Mouse (Mus musculus) midbrain, embryonic 11.5 days (tissue): ENCODE measurements at regions not wholly inside any gene's neighbourhood (a gene's known extent, or its start where the extent isn't known, plus 50 kb on each side); places are given as distances from the start of the nearest gene placed in this dataset.

Experiments used
- ATAC-seq: fragments of 200-750 bp; cut with Nextera tagmentation; 2 replicates; pipeline ENCODE4 v1.8.0; 2017; ENCODE audit warnings: moderate TSS enrichment, moderate library complexity; ENCODE audit not compliant: low FRiP score
- DNase-seq: peaks from one replicate; pipeline ENCODE4 v3.0.0; 2015; ENCODE audit warnings: low spot score; ENCODE audit errors: missing footprints
- H3K27ac ChIP-seq: fragments of 300-500 bp; sonication (generic); 2 replicates; pipeline ENCODE4 v1.5.1; 2014; ENCODE audit warnings: low read depth, low read length
- H3K27me3 ChIP-seq: fragments of 300-500 bp; sonication (generic); 2 replicates; pipeline ENCODE4 v1.6.1; 2014; ENCODE audit warnings: mild to moderate bottlenecking, low read length, moderate library complexity, mixed read lengths; ENCODE audit not compliant: control insufficient read depth, insufficient read depth
- H3K36me3 ChIP-seq: fragments of 300-500 bp; sonication (generic); 2 replicates; pipeline ENCODE4 v1.6.1; 2014; ENCODE audit warnings: mild to moderate bottlenecking, low read length, moderate library complexity, mixed read lengths; ENCODE audit not compliant: control insufficient read depth, insufficient read depth
- H3K4me1 ChIP-seq: fragments of 300-500 bp; sonication (generic); 2 replicates; pipeline ENCODE4 v1.6.1; 2014; ENCODE audit warnings: low read length; ENCODE audit not compliant: control insufficient read depth, insufficient read depth
- H3K4me2 ChIP-seq: fragments of 300-500 bp; sonication (generic); 2 replicates; pipeline ENCODE4 v1.6.1; 2014; ENCODE audit warnings: mild to moderate bottlenecking, moderate library complexity
- H3K4me3 ChIP-seq: fragments of 300-500 bp; sonication (generic); 2 replicates; pipeline ENCODE4 v1.5.1; 2014; ENCODE audit warnings: low read depth, low read length
- H3K9ac ChIP-seq: fragments of 300-500 bp; sonication (generic); 2 replicates; pipeline ENCODE4 v1.6.1; 2014; ENCODE audit warnings: low read length
- H3K9me3 ChIP-seq: fragments of 300-500 bp; sonication (generic); 2 replicates; pipeline ENCODE4 v1.6.1; 2016; ENCODE audit warnings: low read length; ENCODE audit not compliant: control insufficient read depth
- WGBS: fragments of 180-500 bp; shearing (Covaris S2); extraction: QIAGEN DNeasy Blood & Tissue Kit; methylation state at CpG from one replicate; pipeline ENCODE4 v1.1.7; 2014; 5-methylcytosine and 5-hydroxymethylcytosine counted together

- no peak for DNase-seq
- Histone ChIP-seq H3K27ac (no peak overlapping the region), H3K9ac (no peak overlapping the region), H3K4me1 (no peaks in the 10 kb centered on the region), H3K4me3 (no peak overlapping the region), H3K9me3 (no peaks in the 10 kb centered on the region), H3K36me3 (no peaks in the 10 kb centered on the region), H3K4me2 (no peak overlapping the region), H3K27me3 (no peaks in the 10 kb centered on the region)
- WGBS = 54% methylated on average over 1 of the region's 1 CpGs
- ATAC-seq = peak; percentile 76
Measured at GRCm38 (mm10) chr4:75561792-75562191, 283.7 kb upstream of the Dmac1 start.

- Histone ChIP-seq H3K4me1 (no peaks in the 10 kb centered on the region), H3K9ac (no peak overlapping the region), H3K36me3 (no peaks in the 10 kb centered on the region), H3K4me2 (no peak overlapping the region), H3K27me3 (no peaks in the 10 kb centered on the region), H3K4me3 (no peak overlapping the region), H3K27ac (no peak overlapping the region), H3K9me3 (no peaks in the 10 kb centered on the region)
- no peak for DNase-seq
- ATAC-seq = no peak
- WGBS = 94% methylated on average over 2 of the region's 2 CpGs
Measured at GRCm38 (mm10) chr4:75537787-75538186, 259.7 kb upstream of the Dmac1 start.

GRCm38 (mm10) chr4:75535067-75535466, 257.0 kb upstream of the Dmac1 start:
- Histone ChIP-seq H3K9ac (no peak overlapping the region), H3K36me3 (no peaks in the 10 kb centered on the region), H3K27me3 (no peaks in the 10 kb centered on the region), H3K9me3 (no peaks in the 10 kb centered on the region), H3K27ac (no peak overlapping the region), H3K4me3 (no peak overlapping the region), H3K4me1 (no peaks in the 10 kb centered on the region), H3K4me2 (no peak overlapping the region)
- no peak for DNase-seq
- no peak for ATAC-seq
- WGBS = 91% methylated on average over 7 of the region's 7 CpGs

- DNase-seq = no peak
Measured at GRCm38 (mm10) chr4:75529607-75530006, 251.5 kb upstream of the Dmac1 start.

GRCm38 (mm10) chr4:75517459-75518158, 239.5 kb upstream of the Dmac1 start:
- Histone ChIP-seq H3K4me1 (no peaks in the 10 kb centered on the region), H3K9me3 (no peaks in the 10 kb centered on the region), H3K27ac (no peak overlapping the region), H3K36me3 (no peaks in the 10 kb centered on the region), H3K4me3 (no peak overlapping the region), H3K27me3 (no peaks in the 10 kb centered on the region), H3K4me2 (no peak overlapping the region), H3K9ac (no peak overlapping the region)
- DNase-seq (no peak), ATAC-seq (no peak)
- WGBS = 85% methylated on average over 3 of the region's 3 CpGs

More at GRCm38 (mm10) chr4:75529607-75530006, 251.5 kb upstream of the Dmac1 start:
- Histone ChIP-seq H3K36me3 (no peaks in the 10 kb centered on the region), H3K9ac (no peak overlapping the region), H3K4me2 (no peak overlapping the region), H3K4me1 (no peaks in the 10 kb centered on the region), H3K27me3 (no peaks in the 10 kb centered on the region), H3K4me3 (no peak overlapping the region), H3K27ac (no peak overlapping the region), H3K9me3 (no peaks in the 10 kb centered on the region)
- WGBS = 88% methylated on average over 2 of the region's 2 CpGs
- ATAC-seq = no peak
